Mouse (Mus musculus) heart, embryonic 14.5 days (tissue): ENCODE results near the gene Stxbp6. TPM values are rescaled to one million over a fixed set of nuclear protein-coding genes. Genes with fewer than 3 reads are reported as not detected.
A peak's percentile ranks its signal among the peaks of the same experiment; 100 is the strongest.

Source experiments
- ATAC-seq: fragments of 200-750 bp; cut with Nextera tagmentation; 2 replicates; pipeline ENCODE4 v1.8.0; 2017; ENCODE audit warnings: low read depth, moderate TSS enrichment; ENCODE audit not compliant: insufficient number of reproducible peaks, insufficient read depth, low FRiP score
- H3K27ac ChIP-seq, 2 experiments: fragments of 200-500 bp in 1 of 2; fragments of 300-500 bp in 1 of 2; sonication (generic) in 1 of 2; replicated peaks in 1 of 2; 2 replicates each; pipeline ENCODE4 v1.5.1; 2012 to 2014; ENCODE audit warnings: low read depth in 2 of 2, low read length in 2 of 2, control low read depth in 1 of 2, mild to moderate bottlenecking in 1 of 2, mixed read lengths in 1 of 2; ENCODE audit not compliant: control insufficient read depth in 1 of 2, insufficient read depth in 1 of 2
- H3K27me3 ChIP-seq: fragments of 300-500 bp; sonication (generic); 2 replicates; pipeline ENCODE4 v1.6.1; 2014; ENCODE audit warnings: mild to moderate bottlenecking, low read length, control low read depth; ENCODE audit not compliant: control insufficient read depth, insufficient read depth
- H3K36me3 ChIP-seq: fragments of 300-500 bp; sonication (generic); 2 replicates; pipeline ENCODE4 v1.6.1; 2014; ENCODE audit warnings: mild to moderate bottlenecking, control low read depth, low read length, mixed read lengths; ENCODE audit not compliant: control insufficient read depth, insufficient read depth
- H3K4me1 ChIP-seq, 2 experiments: fragments of 200-500 bp in 1 of 2; fragments of 300-500 bp in 1 of 2; sonication (generic) in 1 of 2; 2 replicates each; pipeline ENCODE4 v1.6.1; 2012 to 2014; ENCODE audit warnings: low read length in 2 of 2, control low read depth in 1 of 2, mixed read lengths in 1 of 2; ENCODE audit not compliant: control insufficient read depth in 2 of 2, insufficient read depth in 2 of 2
- H3K4me2 ChIP-seq: fragments of 300-500 bp; sonication (generic); 2 replicates; pipeline ENCODE4 v1.6.1; 2014; ENCODE audit warnings: mild to moderate bottlenecking, low read length
- H3K4me3 ChIP-seq, 2 experiments: fragments of 200-500 bp in 1 of 2; fragments of 300-500 bp in 1 of 2; sonication (generic) in 1 of 2; 2 replicates each; pipeline ENCODE4 v1.5.1; 2012 to 2014; ENCODE audit warnings: low read length in 2 of 2, mild to moderate bottlenecking in 2 of 2, control low read depth in 1 of 2, low read depth in 1 of 2, moderate library complexity in 1 of 2; ENCODE audit not compliant: control insufficient read depth in 1 of 2, insufficient read depth in 1 of 2
- H3K9ac ChIP-seq: fragments of 300-500 bp; sonication (generic); 2 replicates; pipeline ENCODE4 v1.6.1; 2014; ENCODE audit warnings: mild to moderate bottlenecking, low read length
- H3K9me3 ChIP-seq: fragments of 300-500 bp; sonication (generic); 2 replicates; pipeline ENCODE4 v1.6.1; 2016; ENCODE audit warnings: low read length, control low read depth; ENCODE audit not compliant: control insufficient read depth
- WGBS: fragments of 180-500 bp; shearing (Covaris S2); extraction: QIAGEN DNeasy Blood & Tissue Kit; methylation state at CpG from one replicate; pipeline ENCODE4 v1.1.7; 2014; 5-methylcytosine and 5-hydroxymethylcytosine counted together
- polyA plus RNA-seq: library from polyadenylated mRNA; unstranded; fragments of >200 nt; fragmentation: Nextera tagmentation; extraction: Ambion mirVana; gene quantifications from 2 replicates; pipeline ENCODE4 v1.2.1, GENCODE M21; 2014

Gene Stxbp6
- polyA plus RNA-seq, 1 experiment from 2014 or later = 15.5 TPM

GRCm38 (mm10) chr12:44940325-44940724 is 134.2 kb downstream of the Stxbp6 start:
- H3K4me2 ChIP-seq = no peak overlapping the region
- 69% methylated on average over 4 of the region's 4 CpGs for WGBS
- H3K27me3 ChIP-seq = no peaks in the 10 kb centered on the region
- H3K4me3 ChIP-seq = no peak overlapping the region
- H3K27ac ChIP-seq = no peak overlapping the region
- H3K9me3 ChIP-seq = no peaks in the 10 kb centered on the region
- no peaks in the 10 kb centered on the region for H3K36me3 ChIP-seq
- ATAC-seq = no peak
- peaks cover 0 to 3% of the 10 kb centered on the region in 2 experiments; a peak in 2 of 4 replicates for H3K4me1 ChIP-seq
- H3K9ac ChIP-seq = no peak overlapping the region

- Histone ChIP-seq H3K4me2 (no peak overlapping the region), H3K4me1 (peaks cover 0 to 3% of the 10 kb centered on the region in 2 experiments; a peak in 2 of 4 replicates), H3K9me3 (no peaks in the 10 kb centered on the region), H3K4me3 (no peak overlapping the region), H3K27me3 (no peaks in the 10 kb centered on the region), H3K9ac (no peak overlapping the region), H3K27ac (no peak overlapping the region), H3K36me3 (no peaks in the 10 kb centered on the region)
- 50% methylated on average over 8 of the region's 8 CpGs for WGBS
- ATAC-seq = peak; percentile 72; the same call in 1 of the 2 replicates
These were observed 135.4 kb downstream of the Stxbp6 start for GRCm38 (mm10) chr12:44939106-44939505.

- Histone ChIP-seq H3K36me3 (no peaks in the 10 kb centered on the region), H3K4me1 (peaks cover 5 to 7% of the 10 kb centered on the region in 2 experiments; a peak in 3 of 4 replicates), H3K9ac (no peak overlapping the region), H3K27me3 (no peaks in the 10 kb centered on the region), H3K4me2 (no peak overlapping the region), H3K27ac (no peak overlapping the region), H3K9me3 (no peaks in the 10 kb centered on the region), H3K4me3 (no peak overlapping the region)
- ATAC-seq = no peak
- 79% methylated on average over 6 of the region's 6 CpGs for WGBS
These were observed 141.6 kb downstream of the Stxbp6 start for GRCm38 (mm10) chr12:44932954-44933353.

- 76% methylated on average over 7 of the region's 7 CpGs for WGBS
- Histone ChIP-seq H3K27ac (no peak overlapping the region), H3K27me3 (no peaks in the 10 kb centered on the region), H3K9me3 (no peaks in the 10 kb centered on the region), H3K9ac (no peak overlapping the region), H3K4me3 (no peak overlapping the region), H3K4me1 (peaks cover 5 to 7% of the 10 kb centered on the region in 2 experiments; a peak in 3 of 4 replicates), H3K4me2 (no peak overlapping the region), H3K36me3 (no peaks in the 10 kb centered on the region)
- ATAC-seq = no peak
These were observed 142.8 kb downstream of the Stxbp6 start for GRCm38 (mm10) chr12:44931716-44932115.

GRCm38 (mm10) chr12:44928456-44928855 is 146.1 kb downstream of the Stxbp6 start:
- WGBS = 19% methylated on average over 3 of the region's 3 CpGs
- peaks cover 5 to 7% of the 10 kb centered on the region in 2 experiments; a peak in 3 of 4 replicates for H3K4me1 ChIP-seq
- no peak for ATAC-seq
- no peak overlapping the region for H3K4me2 ChIP-seq
- H3K27ac ChIP-seq = 0 out of 4 replicates have a peak overlapping the region, but pooled peaks of 1 of the 2 experiments have one; percentile 4
- H3K27me3 ChIP-seq = no peaks in the 10 kb centered on the region
- H3K9me3 ChIP-seq = no peaks in the 10 kb centered on the region
- no peak overlapping the region for H3K9ac ChIP-seq
- no peaks in the 10 kb centered on the region for H3K36me3 ChIP-seq
- no peak overlapping the region for H3K4me3 ChIP-seq

GRCm38 (mm10) chr12:44925901-44926300 is 148.6 kb downstream of the Stxbp6 start:
- H3K4me1 ChIP-seq = peaks cover 5 to 12% of the 10 kb centered on the region in 2 experiments; a peak in 3 of 4 replicates
- H3K27ac ChIP-seq = no peak overlapping the region
- H3K27me3 ChIP-seq = no peaks in the 10 kb centered on the region
- WGBS = 94% methylated on average over 3 of the region's 3 CpGs
- no peaks in the 10 kb centered on the region for H3K36me3 ChIP-seq
- H3K9ac ChIP-seq = no peak overlapping the region
- H3K4me2 ChIP-seq = no peak overlapping the region
- no peak for ATAC-seq
- H3K4me3 ChIP-seq = no peak overlapping the region
- no peaks in the 10 kb centered on the region for H3K9me3 ChIP-seq

GRCm38 (mm10) chr12:44923273-44923672 is 151.2 kb downstream of the Stxbp6 start:
- WGBS = 80% methylated on average over 3 of the region's 3 CpGs

GRCm38 (mm10) chr12:44922241-44922640 is 152.3 kb downstream of the Stxbp6 start:
- Histone ChIP-seq H3K9me3 (no peaks in the 10 kb centered on the region), H3K4me2 (no peak overlapping the region), H3K9ac (no peak overlapping the region), H3K27ac (no peak overlapping the region), H3K4me1 (peaks cover 0 to 5% of the 10 kb centered on the region in 2 experiments; a peak in 1 of 4 replicates), H3K27me3 (no peaks in the 10 kb centered on the region), H3K36me3 (no peaks in the 10 kb centered on the region), H3K4me3 (no peak overlapping the region)
- WGBS = 19% methylated on average over 4 of the region's 4 CpGs
- ATAC-seq = no peak

More at GRCm38 (mm10) chr12:44923273-44923672, 151.2 kb downstream of the Stxbp6 start:
- H3K27ac ChIP-seq = no peak overlapping the region
- no peak overlapping the region for H3K9ac ChIP-seq
- peaks cover under 1 to 5% of the 10 kb centered on the region in 2 experiments; a peak in 2 of 4 replicates for H3K4me1 ChIP-seq
- no peak overlapping the region for H3K4me3 ChIP-seq
- H3K9me3 ChIP-seq = no peaks in the 10 kb centered on the region
- H3K36me3 ChIP-seq = no peaks in the 10 kb centered on the region
- H3K4me2 ChIP-seq = no peak overlapping the region
- no peak for ATAC-seq
- no peaks in the 10 kb centered on the region for H3K27me3 ChIP-seq
